Mouse (Mus musculus): ENCODE data around the gene Xpo6. TPM values are rescaled to one million over a fixed set of nuclear protein-coding genes. Genes with fewer than 3 reads are reported as not detected.
A peak's percentile ranks its signal among the peaks of the same experiment; 100 is the strongest.

The Xpo6 gene
- polyA plus RNA-seq (2015; fragmentation: Nextera tagmentation; extraction: Ambion mirVana): 20.0 and 22.6 TPM in 2 replicates

- WGBS: under 1% methylated on average over 57 of the region's 57 CpGs
- H3K4me3 ChIP-seq (ENCODE audit: low read depth, low read length): peak within 1 kb of the TSS; percentile 91
- peak within 1 kb of the TSS; percentile 91 for H3K27ac ChIP-seq (ENCODE audit: low read depth, low read length)
- no peaks in the 10 kb centered on the region for H3K36me3 ChIP-seq (ENCODE audit: control insufficient read depth, insufficient read depth)
- ATAC-seq: peak; percentile 96
- no peaks in the 10 kb centered on the region for H3K27me3 ChIP-seq (replicated peaks; ENCODE audit: control insufficient read depth, insufficient read depth, low read length)
- H3K4me1 ChIP-seq (replicated peaks; ENCODE audit: control insufficient read depth, insufficient read depth, low read length): no peaks in the 10 kb centered on the region
- peak within 1 kb of the TSS; percentile 94 for H3K4me2 ChIP-seq (replicated peaks; ENCODE audit: low read depth)
- peak within 1 kb of the TSS; percentile 98 for H3K9ac ChIP-seq (ENCODE audit: low read depth, low read length)
- TF ChIP-seq CTCF (IDR thresholded peaks at IDR 0.05; ENCODE audit: low read depth): peak; percentile 33
- H3K9me3 ChIP-seq (ENCODE audit: control insufficient read depth): no peaks in the 10 kb centered on the region
Measured at GRCm38 (mm10) chr7:126200178-126200996, at the start of gene Xpo6. Gene Xpo6, minus strand, starts transcription at chr7:126200501.

DNA sequence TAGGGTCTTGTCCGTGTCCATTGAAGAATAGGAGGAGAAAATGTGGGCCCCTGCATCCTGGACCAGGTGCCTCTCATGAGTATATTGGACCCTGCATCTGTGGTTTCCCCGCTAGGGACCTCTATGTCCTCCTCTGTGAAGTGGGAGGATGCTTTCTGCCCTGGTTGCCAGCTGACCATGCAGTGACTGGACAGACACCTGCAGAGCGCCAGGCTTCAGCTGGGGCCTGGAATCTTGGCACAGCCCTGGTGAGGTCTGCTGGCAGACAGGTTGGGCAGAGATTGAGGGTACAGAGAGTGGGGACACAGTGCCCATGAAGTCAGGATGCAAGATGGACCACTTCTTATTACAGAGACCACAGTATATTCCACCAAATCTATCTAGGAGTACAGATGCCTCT, 49.7 kb upstream of the Xpo6 start:
- no peak overlapping the region for H3K4me2 ChIP-seq (replicated peaks; ENCODE audit: low read depth)
- no peak overlapping the region for H3K9ac ChIP-seq (ENCODE audit: low read depth, low read length)
- H3K36me3 ChIP-seq (ENCODE audit: control insufficient read depth, insufficient read depth): no peaks in the 10 kb centered on the region
- no peaks in the 10 kb centered on the region for H3K27me3 ChIP-seq (replicated peaks; ENCODE audit: control insufficient read depth, insufficient read depth, low read length)
- no peak overlapping the region for H3K4me3 ChIP-seq (ENCODE audit: low read depth, low read length)
- 84% methylated on average over 3 of the region's 3 CpGs for WGBS
- TF ChIP-seq CTCF (IDR thresholded peaks at IDR 0.05; ENCODE audit: low read depth): no peak
- no peaks in the 10 kb centered on the region for H3K4me1 ChIP-seq (replicated peaks; ENCODE audit: control insufficient read depth, insufficient read depth, low read length)
- no peaks in the 10 kb centered on the region for H3K9me3 ChIP-seq (ENCODE audit: control insufficient read depth)
- no peak for ATAC-seq
- H3K27ac ChIP-seq (ENCODE audit: low read depth, low read length): no peak overlapping the region

GRCm38 (mm10) chr7:126249146-126249545, 48.8 kb upstream of the Xpo6 start:
- no peak overlapping the region for H3K4me3 ChIP-seq (ENCODE audit: low read depth, low read length)
- ATAC-seq: no peak
- H3K9me3 ChIP-seq (ENCODE audit: control insufficient read depth): no peaks in the 10 kb centered on the region
- no peak overlapping the region for H3K4me2 ChIP-seq (replicated peaks; ENCODE audit: low read depth)
- H3K27ac ChIP-seq (ENCODE audit: low read depth, low read length): no peak overlapping the region
- H3K9ac ChIP-seq (ENCODE audit: low read depth, low read length): no peak overlapping the region
- no peaks in the 10 kb centered on the region for H3K27me3 ChIP-seq (replicated peaks; ENCODE audit: control insufficient read depth, insufficient read depth, low read length)
- 78% methylated on average over 5 of the region's 5 CpGs for WGBS
- H3K36me3 ChIP-seq (ENCODE audit: control insufficient read depth, insufficient read depth): no peaks in the 10 kb centered on the region
- no peaks in the 10 kb centered on the region for H3K4me1 ChIP-seq (replicated peaks; ENCODE audit: control insufficient read depth, insufficient read depth, low read length)
- no peak for TF ChIP-seq CTCF (IDR thresholded peaks at IDR 0.05; ENCODE audit: low read depth)

GRCm38 (mm10) chr7:126248641-126249141, 48.4 kb upstream of the Xpo6 start:
- ATAC-seq: no peak
- Histone ChIP-seq H3K9me3 (ENCODE audit: control insufficient read depth) (no peaks in the 10 kb centered on the region), H3K27me3 (replicated peaks; ENCODE audit: control insufficient read depth, insufficient read depth, low read length) (no peaks in the 10 kb centered on the region), H3K4me3 (ENCODE audit: low read depth, low read length) (no peak overlapping the region), H3K9ac (ENCODE audit: low read depth, low read length) (no peak overlapping the region), H3K36me3 (ENCODE audit: control insufficient read depth, insufficient read depth) (no peaks in the 10 kb centered on the region), H3K4me2 (replicated peaks; ENCODE audit: low read depth) (no peak overlapping the region), H3K4me1 (replicated peaks; ENCODE audit: control insufficient read depth, insufficient read depth, low read length) (no peaks in the 10 kb centered on the region), H3K27ac (ENCODE audit: low read depth, low read length) (no peak overlapping the region)
- WGBS: 45% methylated on average over 17 of the region's 17 CpGs
- no peak for TF ChIP-seq CTCF (IDR thresholded peaks at IDR 0.05; ENCODE audit: low read depth)

DNA sequence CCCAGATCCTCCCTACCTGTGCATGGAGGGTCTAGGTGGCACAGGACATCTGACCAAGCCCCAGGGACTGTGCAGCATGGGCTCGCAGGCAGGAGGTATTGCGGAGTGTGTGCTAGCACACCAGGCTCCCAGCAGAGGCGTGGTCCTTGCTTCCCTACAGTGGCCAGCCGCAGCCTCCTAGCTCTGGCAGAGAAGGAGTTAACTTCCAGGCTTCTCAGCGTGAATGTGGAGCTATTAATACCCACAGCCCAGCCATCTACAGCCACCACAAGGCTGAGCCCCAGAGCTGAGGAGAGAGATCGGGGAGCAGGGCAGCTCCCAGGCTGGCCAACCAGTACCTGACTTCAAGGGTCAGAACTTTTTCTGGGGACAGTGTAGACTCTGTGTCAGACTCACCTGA, 47.8 kb upstream of the Xpo6 start:
- 8% methylated on average over 6 of the region's 6 CpGs for WGBS
- no peak for TF ChIP-seq CTCF (IDR thresholded peaks at IDR 0.05; ENCODE audit: low read depth)
- Histone ChIP-seq H3K36me3 (ENCODE audit: control insufficient read depth, insufficient read depth) (no peaks in the 10 kb centered on the region), H3K9ac (ENCODE audit: low read depth, low read length) (no peak overlapping the region), H3K4me1 (replicated peaks; ENCODE audit: control insufficient read depth, insufficient read depth, low read length) (no peaks in the 10 kb centered on the region), H3K27me3 (replicated peaks; ENCODE audit: control insufficient read depth, insufficient read depth, low read length) (no peaks in the 10 kb centered on the region), H3K27ac (ENCODE audit: low read depth, low read length) (no peak overlapping the region), H3K4me3 (ENCODE audit: low read depth, low read length) (no peak overlapping the region), H3K9me3 (ENCODE audit: control insufficient read depth) (no peaks in the 10 kb centered on the region), H3K4me2 (replicated peaks; ENCODE audit: low read depth) (0 out of 2 replicates have a peak overlapping the region, but pooled peaks have one; percentile 9)
- no peak for ATAC-seq

- Histone ChIP-seq H3K4me1 (replicated peaks; ENCODE audit: control insufficient read depth, insufficient read depth, low read length) (no peaks in the 10 kb centered on the region), H3K4me2 (replicated peaks; ENCODE audit: low read depth) (no peak overlapping the region), H3K36me3 (ENCODE audit: control insufficient read depth, insufficient read depth) (no peaks in the 10 kb centered on the region), H3K27ac (ENCODE audit: low read depth, low read length) (no peak overlapping the region), H3K27me3 (replicated peaks; ENCODE audit: control insufficient read depth, insufficient read depth, low read length) (no peaks in the 10 kb centered on the region), H3K4me3 (ENCODE audit: low read depth, low read length) (no peak overlapping the region), H3K9me3 (ENCODE audit: control insufficient read depth) (no peaks in the 10 kb centered on the region), H3K9ac (ENCODE audit: low read depth, low read length) (no peak overlapping the region)
- no peak for ATAC-seq
- WGBS: 76% methylated on average over 6 of the region's 6 CpGs
- no peak for TF ChIP-seq CTCF (IDR thresholded peaks at IDR 0.05; ENCODE audit: low read depth)
Measured at GRCm38 (mm10) chr7:126244168-126244750, 44.0 kb upstream of the Xpo6 start.
